Mouse (Mus musculus): ENCODE measurements around the gene Filip1.
A peak's percentile ranks its signal among the peaks of the same experiment; 100 is the strongest.

The Filip1 gene

DNA sequence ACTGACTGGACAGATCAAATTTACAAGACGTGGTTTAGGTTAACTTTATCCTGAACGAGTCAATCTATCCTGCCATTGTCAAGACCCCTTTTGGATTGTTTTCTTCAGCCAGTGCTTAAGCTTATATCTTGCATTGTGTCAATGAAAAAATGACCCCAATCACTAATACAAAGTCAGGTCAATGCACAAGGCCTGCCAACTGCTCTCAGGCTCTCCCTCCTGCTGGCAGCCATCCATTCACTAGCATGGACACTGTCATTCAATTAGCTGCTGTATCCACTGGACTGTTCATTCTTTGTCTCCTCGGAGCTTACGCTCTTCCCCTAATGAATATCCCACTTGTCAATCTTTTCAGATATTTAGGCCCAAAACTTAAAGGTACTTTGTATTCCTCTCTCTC, 189.2 kb downstream of the Filip1 start:
- no peak for DNase-seq

DNA sequence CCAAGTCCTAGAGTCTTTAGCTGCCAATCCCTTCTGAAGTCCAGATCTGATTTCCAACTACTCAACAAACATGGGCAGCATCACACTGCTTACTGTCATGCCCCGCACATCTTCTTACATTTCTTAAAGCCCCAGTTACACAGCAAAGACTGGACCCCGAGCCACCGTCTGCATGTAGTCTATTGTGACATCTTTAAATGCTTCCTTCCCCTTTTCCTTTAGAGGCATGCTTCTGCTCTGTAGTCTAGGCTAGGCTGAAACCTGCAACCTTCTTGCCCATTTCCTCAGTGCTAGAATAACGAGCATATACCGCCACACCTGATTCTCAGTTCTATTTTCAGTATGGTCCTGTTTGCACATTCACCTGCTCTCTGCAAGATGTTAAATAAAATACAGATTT, 196.2 kb downstream of the Filip1 start:
- no peak for DNase-seq

DNA sequence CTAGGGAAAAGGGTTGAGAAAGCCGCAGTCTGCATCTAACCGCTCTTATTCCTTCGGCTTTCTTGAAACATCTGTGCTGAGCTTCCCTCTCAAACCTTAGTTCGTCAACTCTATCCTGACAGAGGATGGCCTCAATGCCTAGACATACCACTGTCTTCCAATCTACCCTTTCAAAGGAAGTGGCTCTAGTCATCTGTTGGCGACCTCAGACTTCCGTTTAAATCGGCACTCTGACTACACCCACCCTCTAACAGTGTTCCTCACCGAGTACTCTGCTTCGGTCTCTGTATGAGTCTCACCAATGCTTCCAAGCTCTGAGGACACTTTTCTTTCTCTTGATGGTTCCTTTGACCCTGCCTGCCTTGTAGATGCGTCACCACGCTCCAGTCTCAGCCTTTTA, 196.6 kb downstream of the Filip1 start:
- no peak for DNase-seq

DNA sequence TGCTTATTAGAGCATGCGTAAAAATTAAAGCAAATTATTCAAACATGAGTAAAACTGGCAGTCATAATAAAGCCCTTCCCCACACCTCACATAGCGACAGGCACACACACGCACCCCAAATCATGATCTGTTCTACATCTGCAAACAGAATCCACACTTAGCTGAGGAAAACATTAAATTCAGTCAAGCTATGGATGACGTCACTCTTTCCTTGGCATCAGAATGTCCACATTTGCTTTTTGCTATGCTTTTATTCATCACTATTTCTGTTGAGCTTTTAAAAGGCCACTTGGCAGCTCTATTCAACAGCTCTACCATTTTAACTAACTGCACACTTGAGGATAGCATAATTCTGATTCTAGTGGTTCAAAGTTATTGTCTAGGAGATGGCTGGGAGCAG, 198.1 kb downstream of the Filip1 start:
- no peak for DNase-seq

DNA sequence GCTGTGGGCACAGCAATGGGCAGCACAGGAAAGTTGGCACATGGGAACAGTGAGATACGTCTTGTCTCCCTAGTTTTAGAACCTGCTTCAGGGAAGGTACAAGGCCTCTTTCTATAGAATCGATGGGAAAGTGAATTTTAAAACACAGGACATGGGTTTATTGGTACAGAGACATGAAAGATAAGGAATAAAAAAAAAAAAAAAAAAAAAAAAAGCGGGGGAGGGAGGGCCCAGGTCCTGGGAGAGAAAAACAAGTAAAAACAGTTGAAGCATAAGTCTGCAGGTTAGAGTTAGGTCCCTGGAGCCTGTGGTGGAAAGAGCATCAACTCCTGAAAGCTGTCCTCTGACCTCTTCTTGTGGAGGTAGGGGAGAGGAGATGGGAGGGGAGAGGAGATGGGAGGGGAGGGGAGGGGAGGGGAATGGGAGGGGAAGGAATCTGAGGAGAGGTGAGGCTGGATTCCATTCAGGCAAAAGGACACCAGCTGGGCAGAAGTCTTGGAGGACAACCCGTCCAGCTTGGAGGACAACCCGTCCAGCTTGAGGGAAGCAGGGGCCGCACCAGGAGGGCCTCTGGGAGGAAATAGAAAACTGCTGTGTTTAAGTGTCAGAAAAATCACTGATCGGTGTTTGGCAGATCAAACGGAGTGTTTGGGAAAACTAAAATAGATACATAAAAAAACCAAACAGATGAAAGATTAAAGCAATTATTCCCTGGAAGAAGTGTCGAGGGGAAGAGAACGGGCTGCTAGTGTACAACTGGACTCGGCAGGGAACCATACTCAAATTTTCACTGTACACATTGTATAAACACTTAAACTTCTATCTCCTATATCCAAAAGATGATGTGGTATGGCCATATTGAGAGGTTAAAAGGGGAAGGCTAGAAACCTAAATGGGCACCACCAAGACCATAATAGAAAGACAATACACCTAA, 201.4 kb downstream of the Filip1 start:
- DNase-seq = no peak

DNA sequence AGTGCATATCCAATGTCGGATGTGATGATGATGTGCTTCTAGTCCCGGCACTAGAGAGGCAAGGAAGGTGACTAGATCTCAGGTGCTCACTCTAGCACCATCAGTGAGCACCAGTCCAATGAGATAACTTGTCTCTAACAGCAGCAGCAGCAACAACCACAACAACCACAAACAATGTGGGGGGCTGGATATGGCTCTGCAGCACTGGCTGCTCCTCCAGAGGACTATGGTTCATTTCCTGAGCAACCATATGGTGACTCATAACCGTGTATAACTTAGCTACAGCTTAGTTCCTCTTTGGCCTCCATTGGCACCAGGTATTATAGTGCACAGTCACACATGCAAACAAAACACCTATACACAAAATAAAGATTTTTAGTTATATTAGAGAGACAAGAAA, 202.1 kb downstream of the Filip1 start:
- no peak for DNase-seq

DNA sequence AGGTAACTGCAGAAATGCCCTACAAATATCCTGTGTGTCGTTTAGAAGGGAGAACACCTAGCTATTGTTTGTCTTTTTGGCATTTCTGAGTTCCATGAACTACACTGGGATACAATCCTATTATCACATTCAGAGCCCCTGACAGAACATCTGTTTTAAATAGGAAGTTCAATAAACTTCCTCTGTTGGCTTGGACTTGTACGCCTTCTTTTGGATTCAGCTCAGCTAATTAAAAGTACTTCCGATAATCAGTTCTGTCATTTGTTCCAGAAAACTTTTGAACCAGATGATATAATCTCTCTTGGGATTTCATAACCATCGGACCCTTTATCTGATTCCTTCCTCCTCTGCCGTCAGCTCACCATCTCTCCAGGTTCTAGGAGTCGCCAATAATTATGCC, 203.2 kb downstream of the Filip1 start:
- DNase-seq = no peak

DNA sequence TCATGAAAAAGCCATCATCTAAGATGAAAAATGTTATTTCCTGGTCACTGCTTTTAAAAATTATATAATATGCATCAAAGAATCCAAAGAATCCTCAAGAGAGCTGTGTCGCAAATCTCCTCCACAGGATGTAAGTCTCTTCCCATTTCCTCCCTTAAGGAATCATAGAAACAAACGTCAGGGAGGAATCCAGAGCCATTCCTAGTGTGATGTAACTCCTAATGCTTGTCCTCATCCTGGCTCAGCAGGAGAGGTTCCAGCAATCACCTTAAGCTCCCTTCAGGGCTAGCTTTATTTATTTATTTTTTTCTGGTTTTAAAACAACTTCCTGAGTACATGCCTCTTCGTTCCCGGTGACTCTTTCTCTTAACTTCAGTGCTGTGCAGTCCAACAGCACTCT, 205.5 kb downstream of the Filip1 start:
- DNase-seq = no peak

DNA sequence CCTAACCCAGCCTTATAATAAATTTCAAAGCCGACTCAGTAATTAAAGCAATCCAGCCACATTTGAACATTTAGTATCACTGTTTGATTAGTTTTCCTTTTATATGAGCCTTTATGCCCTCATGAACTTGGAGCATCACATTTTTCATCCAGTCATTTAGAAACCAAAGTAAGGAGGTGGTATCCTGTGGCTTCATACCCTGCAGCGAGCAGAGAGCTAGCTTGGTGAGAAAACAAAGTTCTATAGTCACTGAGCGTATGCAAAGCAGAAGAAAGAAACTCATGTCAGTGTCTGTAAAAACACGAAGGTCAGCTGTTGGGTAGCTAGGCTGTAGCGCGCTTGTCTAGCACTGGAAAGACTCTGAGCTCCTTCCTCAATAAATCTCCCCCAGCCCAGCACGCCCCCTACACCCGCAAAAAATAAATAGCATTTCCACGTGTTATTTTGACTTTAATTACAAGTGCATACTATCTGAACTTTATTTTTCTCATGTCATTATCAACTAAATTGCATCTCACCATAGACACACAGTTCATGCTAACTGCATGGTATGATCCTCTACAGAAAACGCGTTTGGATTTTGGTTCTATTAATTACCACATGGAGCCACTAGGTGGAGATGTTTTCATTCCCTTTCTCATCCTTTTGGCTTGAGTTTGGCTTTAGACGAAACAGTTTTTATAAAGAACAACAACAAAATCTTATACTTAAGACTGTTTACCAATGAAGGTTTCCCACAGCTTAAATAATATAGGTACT, 206.2 kb downstream of the Filip1 start:
- no peak for DNase-seq

DNA sequence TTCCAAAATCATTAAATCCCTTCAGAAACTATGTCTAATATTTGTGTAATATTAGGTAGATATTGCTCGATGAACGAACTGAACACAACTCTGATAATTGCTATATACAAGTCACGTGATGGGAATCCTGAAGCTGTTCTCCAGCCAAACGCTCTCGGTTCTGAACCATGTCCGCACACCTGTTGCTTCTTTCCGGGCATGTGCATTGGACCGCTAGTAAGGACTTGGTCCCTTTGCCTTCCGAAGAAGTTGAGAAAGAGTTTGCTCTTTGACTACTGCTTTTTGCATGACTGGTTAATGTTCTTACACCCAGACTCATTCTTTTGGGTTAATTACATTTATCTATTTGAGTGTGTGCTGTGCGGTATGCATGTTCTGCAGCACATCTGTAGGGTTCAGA, 207.2 kb downstream of the Filip1 start:
- no peak for DNase-seq

DNA sequence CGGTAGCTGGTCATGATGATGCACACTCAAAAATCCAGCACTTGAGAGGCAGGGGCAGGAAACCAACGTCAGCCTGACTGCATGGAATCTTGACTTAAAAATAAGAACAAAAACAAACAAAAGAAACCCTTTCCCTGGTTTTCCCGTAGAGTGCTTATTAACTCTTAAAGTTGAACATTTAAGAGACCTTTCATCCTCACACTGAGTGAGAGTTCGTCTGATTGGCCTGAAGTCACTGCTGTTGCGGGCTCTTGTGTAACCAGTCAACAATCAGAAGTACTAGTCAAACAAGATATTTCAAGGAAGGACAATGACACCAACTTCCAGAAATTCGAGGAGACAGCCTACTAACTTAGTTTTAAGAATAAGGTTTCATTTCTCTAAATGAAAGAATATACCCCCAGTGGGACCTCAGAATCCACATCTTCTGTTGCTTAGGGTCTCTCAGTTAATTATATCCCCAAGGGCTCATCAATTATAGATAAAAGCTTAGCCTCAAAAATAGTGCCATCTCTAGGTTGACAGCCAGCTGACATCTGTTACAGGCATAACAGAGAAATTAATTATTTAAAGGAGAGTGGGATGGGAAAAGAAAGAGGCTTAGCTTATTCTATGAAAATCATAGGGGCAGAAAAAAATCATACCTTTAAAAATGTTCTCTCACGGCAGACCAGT, 216.1 kb downstream of the Filip1 start:
- no peak for DNase-seq

DNA sequence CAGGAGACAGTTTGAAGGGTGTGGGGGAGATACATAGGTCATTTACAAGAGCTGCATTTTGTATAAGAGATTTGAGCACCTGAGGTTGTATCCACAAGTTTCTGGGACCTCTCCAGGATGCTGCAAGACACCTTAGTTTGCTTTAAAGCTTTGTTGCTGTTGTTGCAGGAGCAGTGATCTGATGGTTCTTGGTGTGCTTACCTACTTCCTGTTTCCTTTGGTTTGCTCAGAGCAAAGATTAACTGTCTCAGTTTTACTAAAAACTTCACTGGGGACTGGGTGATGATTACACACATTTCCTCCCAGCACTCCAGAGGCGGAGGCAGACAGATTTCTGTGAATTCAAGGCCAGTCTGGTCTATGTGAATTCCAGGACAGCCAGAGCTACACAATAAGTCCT, 217.6 kb downstream of the Filip1 start:
- no peak for DNase-seq

DNA sequence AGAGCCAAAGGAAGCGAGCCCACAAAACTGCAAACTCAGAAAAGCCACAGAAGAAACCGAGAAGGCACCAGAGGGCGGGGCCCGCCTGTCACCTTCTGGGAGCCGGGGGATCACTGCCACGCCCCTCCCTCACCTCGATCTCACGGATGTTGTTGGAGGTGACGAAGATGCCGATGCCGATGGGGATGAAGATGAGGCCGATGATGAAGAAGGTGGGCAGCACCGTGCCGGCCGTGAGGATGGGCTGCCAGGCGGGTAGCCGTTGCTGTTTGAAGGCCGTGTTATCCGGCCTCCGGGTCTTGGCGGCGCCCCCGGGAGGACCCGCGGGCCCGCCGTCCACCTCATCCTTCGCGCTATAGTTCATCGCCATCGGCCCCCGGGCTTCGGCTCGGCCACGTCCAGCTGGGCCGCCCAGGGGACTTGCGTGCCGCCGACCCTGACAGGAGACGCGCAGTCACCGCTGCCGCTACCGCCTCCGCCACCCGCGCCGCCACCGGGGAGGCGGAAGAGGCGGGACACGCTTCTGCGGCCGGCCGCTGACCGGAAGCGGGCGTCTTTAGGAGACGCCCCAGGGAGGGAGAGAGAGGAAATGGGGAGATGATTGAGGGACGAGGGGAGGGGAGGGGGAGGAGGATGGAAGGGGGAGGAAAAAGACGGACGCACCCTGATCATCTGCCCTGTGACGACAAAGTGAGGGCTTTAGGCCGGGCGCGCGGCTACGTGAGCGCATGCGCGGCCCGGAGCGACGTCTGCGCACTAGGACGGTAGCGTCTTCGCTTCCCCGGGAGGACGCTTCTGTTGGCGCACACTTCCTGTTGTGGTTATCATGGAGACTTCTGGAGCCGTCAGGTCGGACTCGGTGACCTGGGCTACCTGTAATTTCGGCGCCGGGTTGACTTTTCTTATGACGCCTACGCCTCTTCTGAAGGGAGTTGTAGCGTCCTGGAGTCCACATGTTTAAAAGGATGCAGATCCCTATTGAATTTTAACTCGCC, 219.5 kb downstream of the Filip1 start, which contains the start of gene Tmem30a:
Gene Tmem30a (minus strand): TSS at position 667 of the 995 bp plus-strand sequence.
- DNase-seq = peak; percentile 95 to 99

DNA sequence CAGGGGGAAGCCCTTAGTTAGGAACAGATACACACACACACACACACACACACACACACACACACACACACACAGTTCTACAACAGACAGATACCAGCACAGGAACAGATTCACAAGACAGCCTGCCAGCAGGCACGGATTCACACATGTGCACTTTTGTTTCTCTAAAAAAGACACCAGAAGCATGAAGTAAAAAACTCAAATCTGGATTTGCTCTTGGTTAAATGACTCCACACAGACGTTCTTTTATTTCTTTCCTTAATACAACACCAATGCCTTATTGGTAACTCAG, 226.9 kb downstream of the Filip1 start:
- DNase-seq = no peak

DNA sequence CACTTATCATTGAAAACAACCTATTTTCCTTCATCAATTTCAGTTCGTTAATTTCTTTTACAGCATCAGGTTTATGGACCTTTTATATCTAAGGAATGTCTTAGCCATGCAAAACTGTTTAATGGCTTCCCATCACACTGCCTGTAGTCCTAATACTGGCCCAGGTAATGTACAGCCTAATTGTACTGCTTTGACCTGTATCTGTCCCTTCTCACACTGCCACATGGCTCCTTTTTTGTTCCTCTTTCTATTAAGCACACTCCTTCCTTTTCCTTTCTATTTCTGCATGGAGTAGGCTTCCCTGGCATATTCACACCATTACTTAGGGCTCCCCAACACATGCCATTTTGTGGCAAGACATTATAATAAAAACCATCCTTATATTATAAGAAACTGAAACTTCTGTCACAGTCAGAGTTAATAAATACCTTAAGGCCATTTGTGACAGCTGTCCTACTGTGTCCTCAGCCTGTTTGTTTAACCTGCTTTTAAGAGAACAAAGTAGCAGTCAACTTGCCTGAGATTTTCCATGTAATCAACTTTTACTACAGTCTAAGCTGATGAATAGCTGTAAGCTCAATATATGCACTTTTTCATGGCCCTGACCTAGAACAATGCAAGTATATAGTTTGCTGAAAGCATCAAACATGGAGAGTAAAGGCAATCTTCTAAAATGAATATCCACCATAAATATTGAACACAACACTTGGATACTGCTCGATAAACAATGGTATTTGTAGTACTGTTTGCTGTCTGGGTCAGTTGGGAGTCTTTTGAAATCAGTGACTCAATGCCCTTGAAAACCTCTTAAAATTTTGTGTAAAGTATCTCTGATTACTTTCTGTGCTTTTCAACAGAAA, 227.5 kb downstream of the Filip1 start:
- DNase-seq = no peak

DNA sequence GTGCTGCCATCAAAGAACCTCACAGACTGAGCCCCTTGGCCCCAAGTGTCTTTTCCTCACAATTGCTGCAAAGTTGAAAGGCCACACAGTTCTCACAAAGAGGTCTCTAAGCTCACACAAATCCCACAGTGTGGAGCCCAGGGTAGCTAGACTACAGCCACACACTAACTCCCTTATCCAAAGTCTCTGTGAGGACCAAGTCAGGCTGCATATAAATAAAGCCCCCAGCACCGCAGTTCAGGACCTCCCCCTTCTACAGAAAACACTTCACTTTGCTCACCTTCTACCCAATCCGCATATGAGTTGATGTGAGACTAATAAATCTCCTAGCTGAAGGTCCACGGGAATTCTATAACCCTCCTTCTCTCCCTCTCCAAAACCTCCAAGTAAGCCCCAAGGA, 228.2 kb downstream of the Filip1 start:
- no peak for DNase-seq

DNA sequence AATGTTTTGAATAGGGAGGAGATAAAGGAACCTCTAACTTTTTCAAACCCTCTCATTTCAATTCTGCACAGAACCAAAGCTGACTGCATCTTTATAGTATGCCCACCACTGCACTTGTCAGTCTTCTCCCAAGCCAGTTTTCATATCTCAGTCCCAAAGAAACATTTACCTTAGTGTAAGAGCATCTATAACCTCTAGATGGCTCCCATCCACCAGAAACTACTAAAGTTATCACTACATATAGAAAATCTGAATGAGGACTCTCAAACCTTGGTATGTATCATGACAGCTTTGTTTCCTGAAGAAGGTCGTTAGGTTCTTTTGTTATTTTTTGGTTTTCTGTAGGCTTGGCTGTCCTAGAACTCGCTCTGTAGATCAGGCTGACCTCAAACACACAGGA, 233.3 kb downstream of the Filip1 start:
- no peak for DNase-seq

DNA sequence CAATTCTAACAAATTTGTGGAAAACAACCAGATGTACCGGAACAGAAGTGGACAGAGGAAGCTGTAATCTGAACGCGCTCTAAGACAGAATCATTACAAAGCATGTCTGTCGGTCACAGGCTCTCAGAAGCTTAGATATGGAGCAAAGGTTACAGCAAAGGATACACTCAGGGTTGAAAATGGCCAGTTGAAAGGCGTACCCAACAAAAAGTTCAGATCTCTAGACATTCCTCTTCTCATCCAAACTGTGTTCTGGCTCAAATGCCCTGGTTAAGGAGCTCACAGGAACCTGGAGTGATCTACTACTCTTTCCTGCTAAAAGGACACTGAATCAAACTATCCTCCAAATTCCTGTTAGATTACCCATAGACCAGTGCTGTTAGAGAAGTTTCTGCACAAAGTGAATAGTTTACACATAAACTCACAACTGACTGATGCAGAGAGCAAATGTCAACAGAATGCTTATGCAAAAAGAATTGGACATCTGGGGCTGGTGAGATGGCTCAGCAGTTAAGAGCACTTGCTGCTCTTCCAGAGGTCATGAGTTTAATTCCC, 245.6 kb downstream of the Filip1 start:
- DNase-seq = no peak

DNA sequence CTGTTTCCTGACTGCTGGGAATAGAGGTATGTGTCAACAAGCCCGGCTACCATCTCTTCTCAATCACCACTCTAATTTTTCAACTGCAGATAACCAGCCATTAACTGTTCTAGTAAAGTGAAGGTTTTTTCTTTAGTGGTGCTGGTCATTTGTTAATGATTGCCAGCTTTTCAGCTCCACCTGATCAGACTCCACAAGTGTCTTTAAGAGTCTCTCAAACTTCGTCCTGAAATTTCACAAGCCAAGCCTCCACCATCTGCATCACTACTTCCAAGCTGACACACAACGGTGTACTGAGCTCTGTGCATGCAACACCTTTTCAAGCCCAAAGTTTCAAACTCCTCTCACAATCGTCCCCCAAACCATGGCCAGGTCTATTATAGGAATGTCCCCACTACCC, 247.3 kb downstream of the Filip1 start:
- DNase-seq = peak in 1 of 2 experiments; percentile 15
